Mouse (Mus musculus) ZHBTc4 (cell line): ENCODE results near the gene Dennd2a.

ENCODE experiments used
- DNase-seq: peaks from one replicate; pipeline ENCODE4 v3.0.0-alpha.2; 2011; ENCODE audit warnings: low read depth, low spot score

Dennd2a gene

DNA sequence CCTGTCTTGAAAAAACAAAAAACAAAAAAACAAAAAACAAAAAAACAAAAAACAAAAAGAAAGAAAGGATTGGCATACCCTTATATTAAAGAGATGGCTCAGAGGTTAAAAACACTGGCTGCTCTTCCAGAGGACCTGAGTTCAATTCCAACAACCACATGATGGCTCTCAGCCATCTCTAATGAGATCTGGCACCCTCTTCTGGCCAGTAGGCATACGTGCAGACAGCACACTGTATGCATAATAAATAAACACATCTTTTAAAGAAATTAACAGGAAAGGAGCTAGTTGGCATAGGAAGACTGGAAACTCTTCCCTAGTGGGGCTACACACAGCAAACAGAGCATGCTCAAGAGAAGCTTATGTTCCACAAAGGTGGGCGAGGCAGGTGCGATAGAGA lies 106.6 kb downstream of the Dennd2a start:
- DNase-seq = peak; percentile 67

DNA sequence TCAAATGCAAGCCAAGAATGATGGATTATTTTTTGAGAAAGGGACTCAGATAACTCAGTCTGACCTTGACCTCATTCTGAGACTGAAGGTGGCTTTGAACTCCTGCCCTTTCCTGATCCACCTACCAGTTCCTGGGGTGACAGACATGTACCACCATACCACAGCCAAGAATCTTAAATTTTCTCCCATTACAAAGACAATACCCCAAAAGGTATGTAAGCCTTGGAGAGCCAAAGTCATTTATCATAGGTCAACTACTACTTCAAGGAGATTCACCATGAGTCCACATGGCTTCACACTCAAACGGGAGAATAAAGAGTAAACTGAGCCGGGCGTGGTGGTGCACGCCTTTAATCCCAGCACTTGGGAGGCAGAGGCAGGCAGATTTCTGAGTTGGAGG lies 107.1 kb downstream of the Dennd2a start:
- DNase-seq = peak; percentile 53

DNA sequence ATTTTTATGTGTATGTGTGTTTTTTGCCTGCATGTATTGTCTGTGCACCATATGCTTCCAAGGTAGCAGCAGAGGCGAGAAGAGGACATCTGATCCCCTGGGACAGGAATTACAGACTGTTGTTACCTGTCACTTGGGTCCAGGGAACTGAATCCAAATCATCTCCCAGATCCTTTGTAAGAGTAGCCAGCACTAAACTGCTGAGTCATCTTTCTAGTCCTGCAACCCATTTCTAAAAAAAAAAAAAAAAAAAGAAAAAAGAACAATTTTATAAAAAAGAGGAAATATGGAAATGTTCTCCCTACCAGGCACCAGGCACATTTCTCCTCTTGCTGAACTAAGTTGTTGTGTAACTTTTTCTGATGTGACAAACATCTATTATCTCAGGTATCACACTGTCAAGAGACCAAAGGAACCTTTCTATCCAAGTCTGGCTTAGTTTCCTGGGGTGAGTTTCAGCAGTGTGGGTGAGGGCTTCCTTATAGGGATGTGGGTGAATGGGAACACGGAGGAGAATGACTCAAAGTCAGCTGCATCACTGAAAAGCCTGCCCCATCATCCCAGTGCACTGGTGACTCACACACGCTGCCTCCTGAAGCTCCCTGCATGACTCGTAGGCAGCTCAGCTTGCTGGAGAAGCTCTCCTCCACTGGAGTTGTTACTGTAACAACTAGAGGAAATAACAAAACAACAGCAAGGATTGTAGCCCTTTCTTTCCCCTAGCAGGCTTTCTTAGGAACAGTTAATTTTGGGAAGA lies 110.1 kb downstream of the Dennd2a start:
- peak; percentile 61 for DNase-seq

DNA sequence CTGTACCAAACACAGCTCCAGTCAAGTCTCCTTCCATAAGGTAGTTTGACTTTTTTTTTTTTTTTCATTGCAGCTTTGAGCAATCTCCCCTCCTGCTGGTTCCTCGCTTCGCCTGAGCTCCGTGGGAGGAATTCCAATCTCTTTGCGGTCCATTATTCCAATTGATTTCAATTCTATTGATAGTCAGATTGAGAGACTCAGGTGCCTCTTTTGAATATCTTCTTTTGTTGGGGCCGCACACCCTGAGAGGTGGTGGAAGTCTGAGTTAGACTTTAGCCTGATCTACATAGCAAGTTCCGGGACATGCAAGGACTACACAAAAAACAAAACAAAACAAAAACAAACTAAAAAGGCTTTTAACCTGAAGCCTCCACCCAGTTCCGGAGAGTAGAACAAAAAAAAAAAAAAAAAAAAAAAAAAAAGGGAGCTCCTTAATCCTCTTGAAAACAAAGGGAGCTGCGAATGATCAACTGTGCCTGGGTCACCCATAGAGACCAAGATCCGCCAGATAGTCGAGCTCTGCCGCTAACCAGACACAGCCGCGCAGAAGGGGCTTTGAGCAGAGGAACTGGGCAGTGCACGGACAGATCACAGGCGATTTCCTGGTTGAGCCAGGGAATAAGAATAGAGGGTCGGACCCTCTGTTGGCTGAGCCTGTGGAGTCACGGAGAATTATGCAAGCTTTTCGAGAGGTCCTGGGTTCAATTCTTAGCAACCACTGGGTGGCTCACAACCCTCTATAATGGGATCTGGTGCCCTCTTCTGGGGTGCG lies 111.7 kb downstream of the Dennd2a start:
- peak; percentile 98 for DNase-seq

DNA sequence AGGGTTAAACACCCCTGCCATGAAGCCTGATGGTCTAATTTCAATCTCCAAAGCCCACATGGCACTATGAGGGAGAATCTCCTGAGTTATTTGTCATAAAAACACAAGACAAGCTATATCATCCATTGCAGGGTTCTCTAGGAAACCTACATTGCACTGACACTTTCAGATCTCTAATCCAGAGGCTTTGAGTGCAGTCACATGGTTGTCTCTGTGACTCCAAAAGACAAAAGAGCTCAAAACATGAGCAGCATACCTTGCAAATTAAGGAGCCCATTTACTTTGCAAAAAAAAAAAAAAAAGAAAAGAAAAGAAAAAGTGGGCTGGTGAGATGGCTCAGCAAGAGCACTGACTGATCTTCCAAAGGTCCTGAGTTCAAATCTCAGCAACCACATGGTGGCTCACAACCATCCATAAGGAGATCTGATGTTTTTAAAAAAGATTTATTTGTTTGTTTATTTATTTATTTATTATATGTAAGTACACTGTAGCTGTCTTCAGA lies 114.8 kb downstream of the Dennd2a start:
- peak; percentile 59 for DNase-seq

DNA sequence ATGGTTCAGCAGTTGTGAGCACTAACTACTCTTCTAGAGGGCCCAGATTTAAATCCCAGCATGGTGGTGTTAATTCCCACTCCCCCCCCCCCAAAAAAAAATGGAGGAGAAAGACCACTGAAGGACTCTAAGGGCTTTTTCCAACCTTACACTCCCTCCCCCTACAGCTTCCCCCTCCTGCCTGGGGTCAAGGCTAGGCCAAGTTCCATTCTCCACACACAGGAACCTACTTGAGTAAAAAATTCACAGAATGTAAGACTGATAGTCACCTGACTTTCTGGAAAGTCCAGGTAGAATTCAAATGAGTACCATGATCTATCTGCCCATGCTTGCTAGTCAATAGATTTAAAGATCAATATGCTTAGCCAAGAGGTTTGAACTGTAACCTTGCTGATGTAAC lies 117.5 kb downstream of the Dennd2a start:
- peak; percentile 57 for DNase-seq

DNA sequence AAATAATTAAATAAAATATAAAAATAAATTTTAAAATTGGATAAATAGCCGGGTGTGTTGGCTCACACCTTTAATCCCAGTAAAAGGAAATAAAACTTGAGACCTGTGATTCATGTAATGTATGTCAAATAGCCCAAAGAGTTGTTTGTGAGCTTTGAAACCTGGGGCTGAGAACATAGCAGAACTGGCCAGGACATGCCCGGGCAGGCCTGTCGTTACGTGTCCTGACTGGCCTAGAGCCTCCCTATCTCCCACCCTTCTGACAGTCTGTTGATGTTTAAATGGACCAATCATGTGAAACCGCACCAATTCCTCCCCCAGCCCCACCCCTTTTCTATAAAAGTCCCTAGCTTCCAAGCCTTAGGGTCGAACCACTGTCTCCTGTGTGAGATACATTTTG lies 120.1 kb downstream of the Dennd2a start:
- peak; percentile 87 for DNase-seq

DNA sequence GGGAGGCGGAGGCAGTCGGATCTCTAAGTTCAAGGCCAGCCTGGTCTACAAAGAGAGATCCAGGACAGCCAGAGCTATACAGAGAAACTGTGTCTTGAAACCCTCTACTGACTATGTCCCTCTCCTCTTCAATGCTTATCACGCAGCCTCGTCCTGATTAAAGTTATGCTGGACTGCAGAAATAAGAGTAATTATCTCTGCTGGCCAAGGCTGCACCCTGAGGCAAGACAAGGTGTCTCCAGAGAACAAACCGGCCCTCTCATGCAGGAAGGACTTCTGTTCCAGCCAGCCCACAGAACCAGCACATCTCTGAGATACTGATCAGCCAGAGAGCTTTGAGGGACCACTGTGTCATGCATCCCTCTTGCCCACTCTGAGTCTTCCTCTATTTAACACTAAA lies 121.8 kb downstream of the Dennd2a start:
- DNase-seq = no peak

DNA sequence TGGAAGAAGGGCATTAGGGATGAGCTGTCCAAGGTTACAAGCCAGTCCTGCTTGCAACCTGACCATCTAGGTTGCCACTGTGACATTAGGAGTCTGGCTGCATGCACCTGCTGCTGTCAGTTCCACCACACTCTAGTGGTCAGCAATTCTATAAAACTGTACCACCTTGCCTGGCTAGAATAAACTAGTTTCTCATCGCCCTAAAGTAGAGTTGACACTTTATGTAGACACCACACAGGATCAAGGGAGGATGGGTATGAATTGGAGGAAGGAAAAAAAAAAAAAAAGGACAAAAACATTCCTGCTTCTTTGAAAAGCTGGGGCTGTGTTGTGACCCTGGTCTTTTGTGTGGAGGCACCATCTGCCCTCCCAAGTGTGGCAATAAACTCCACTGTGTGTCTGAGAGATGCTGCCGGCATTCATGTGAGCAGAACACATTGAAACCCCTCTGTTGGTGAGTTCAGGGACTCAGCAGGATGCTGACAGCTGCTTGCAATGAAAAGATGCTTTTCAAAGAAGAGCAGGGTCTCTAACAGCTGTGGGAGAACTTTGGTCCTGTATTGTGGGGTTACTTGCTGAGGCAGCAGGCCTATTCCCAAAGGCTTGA lies 122.7 kb downstream of the Dennd2a start:
- DNase-seq = no peak

DNA sequence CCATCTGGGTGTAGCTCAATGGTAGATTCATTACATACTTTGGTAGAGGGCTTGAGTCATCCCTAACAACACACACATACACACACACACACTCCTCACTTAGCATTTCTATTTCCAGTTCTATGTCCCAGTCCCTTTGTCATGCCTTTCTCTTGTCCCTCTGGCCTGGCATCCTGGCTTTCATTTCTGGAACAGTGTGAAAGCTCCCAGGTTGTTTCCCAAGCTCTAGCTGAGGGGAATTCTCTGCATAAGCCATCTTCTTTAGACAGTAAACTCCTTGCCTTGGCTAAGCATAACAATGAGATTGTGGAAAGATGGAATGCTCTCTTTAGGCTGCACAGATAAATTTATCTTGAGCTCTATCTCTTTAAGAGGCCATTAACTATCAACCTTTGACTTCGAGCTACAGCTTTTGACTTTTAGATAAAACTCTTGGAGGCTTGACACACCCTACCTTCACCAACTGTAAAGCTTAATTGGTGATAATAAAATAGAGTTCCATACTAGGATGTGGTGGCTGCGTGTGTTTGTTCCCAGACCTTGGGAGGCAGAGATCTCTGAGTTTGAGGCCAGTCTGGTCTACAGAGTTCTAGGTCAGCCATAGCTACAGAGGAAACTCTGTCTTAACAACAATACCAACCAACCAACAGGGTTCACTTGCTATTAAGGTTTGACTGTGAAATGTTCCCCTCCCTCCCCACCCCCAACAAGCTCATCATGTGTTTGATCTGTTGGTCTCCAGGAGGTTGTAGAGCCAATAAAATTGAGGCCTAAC lies 123.4 kb downstream of the Dennd2a start:
- peak; percentile 66 for DNase-seq

DNA sequence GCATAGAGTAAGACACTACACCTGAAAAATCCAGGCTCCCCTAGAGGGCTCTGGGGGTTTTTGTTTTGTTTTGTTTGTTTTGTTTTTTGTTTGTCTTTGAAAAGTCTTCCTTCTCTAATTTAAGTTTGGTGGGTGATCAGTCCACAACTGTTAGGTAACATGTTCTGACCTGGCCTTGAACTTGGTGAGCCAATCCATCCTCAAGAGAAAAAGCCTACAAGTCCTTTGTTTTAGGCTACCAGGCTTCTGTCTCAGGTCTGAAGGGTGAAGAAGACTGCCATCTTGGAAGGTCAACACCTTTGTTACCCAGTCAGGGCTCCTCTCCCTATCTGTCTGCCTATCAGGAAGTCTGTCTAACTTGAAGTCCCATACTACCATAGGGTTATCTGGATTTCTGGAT lies 124.0 kb downstream of the Dennd2a start:
- peak; percentile 69 for DNase-seq

DNA sequence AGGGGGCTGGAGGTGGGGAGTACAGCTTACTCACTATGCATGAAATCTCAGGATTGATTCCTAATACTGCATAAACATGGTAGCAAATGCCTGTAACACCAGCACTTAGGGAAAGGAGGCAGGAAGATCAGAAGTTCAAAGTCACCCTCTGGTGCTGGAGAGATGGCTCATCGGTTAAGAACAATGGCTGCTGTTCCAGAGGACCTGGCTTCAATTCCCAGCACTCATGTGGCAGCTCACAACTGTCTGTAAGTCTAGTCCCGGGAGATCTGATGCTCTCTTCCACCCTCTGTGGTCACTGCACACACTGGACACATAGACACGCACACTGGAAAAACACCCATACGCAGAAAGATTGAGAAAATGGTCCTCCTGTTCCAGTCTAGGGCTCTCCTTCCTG lies 124.5 kb downstream of the Dennd2a start:
- no peak for DNase-seq

DNA sequence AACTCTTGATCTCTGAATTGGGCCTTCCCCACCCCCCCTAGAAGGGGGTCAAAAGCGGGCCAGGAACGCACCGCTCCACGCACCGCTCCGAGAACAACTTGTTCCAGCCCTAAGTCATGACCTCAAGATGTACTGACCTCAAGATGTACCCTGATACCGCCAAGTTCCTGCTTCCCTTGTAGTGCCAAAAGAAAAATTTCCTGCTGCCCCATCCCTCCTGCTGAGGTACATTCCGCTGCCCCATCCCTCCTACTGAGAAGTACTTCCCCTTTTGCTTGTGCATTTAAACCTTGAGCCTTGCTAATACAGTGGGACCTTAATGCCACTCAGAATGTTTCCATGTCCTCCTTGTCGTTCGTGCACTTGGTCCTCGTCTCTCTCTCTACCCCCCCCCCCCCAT lies 126.9 kb downstream of the Dennd2a start:
- DNase-seq = peak; percentile 84

DNA sequence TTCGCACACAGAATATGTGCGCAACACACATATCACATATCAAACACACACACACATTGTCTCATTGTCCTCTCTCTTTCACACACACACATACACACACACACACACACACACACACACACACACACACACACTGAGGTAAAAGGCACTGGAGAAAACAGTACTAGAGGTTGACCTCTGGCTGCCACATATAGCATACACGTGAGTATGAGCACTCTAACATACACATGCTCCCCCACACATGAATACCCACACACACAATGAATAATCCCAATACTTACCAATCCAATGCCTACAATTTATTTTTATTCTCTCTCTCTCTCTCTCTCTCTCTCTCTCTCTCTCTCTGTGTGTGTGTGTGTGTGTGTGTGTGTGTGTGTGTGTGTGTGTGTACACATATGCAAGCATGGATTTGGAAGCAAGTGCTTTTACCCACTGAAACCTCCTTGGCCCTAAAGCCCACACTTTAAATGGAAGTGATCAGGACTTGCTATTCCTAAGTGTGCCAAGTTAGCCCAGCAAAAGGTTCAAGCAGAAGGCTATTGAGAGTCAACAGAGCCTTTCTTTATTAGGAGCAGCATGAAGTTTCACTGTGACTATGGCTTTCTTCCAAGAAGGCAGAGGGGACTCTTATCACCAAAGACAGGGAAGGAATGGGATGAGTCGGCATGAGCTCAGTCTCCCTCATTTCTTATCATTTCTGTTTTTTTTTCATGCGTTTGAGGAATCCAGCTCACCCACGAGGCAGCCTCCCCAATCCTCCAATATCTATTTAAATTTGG lies 128.5 kb downstream of the Dennd2a start:
- no peak for DNase-seq

DNA sequence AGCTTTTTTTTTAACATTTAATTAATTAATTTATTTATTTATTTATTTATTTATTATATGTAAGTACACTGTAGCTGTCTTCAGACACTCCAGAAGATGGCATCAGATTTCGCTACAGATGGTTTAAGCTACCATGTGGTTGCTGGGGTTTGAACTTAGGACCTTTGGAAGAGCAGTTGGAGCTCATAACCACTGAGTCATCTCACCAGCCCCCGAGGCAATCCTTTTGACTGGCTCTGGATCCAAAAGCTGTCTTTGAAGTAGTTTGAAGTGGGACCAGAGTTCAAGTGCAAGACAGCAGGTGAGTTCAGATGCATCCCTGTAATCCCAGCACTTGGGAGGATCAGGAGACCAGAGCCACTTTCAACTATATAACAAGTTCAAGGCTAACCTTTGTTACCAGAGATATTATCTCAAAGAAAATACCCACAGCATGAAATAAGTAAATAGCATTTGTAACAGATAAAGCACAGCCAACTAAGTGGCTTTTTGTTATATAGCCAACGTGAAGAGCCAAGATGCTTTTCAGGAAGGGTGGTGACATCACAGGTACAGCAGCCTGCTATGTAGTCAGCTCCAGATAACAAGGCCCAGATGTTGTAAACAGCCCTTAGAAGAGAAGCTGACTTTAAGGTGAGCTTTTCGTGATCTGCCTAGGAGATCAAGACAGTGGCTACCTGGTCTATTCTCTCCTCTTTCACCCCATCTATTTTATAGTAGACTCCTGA lies 130.2 kb downstream of the Dennd2a start:
- DNase-seq = no peak

DNA sequence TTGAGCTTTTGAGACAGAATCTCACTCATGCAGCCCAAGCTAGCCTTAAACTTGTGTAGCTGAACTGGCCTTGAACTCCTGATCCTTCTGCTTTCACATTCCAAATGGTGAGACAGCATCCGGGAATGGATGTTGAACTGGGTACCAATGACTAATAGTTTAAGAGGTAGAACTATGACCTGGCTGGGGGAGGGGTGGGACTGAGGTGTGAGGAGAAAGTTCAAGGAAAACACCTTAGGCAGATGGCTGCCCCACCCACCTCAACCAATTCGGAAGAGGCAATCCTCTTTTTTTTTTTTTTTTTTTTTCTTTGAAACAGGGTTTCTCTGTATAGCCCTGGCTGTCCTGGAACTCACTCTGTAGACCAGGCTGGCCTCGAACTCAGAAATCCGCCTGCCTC lies 130.9 kb downstream of the Dennd2a start:
- peak; percentile 70 for DNase-seq

DNA sequence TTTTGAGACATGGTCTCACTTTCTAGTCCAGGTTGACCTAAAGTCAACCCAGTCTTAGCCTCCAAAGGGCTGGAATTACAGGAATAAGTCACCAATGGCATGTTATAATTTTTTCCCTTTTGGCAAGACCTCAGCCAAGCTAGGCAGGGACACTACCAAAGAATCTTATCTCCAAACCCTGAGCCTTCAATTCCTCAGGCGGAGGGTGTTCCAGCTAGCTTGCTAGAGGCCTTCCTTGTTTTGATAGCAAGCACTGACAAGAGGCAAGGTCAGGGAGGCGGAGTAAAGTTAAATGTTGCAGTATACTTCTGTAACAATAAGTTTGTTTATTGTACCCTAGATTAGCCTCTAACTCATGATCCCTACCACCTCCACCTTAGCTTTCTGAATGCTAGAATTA lies 132.5 kb downstream of the Dennd2a start:
- no peak for DNase-seq

DNA sequence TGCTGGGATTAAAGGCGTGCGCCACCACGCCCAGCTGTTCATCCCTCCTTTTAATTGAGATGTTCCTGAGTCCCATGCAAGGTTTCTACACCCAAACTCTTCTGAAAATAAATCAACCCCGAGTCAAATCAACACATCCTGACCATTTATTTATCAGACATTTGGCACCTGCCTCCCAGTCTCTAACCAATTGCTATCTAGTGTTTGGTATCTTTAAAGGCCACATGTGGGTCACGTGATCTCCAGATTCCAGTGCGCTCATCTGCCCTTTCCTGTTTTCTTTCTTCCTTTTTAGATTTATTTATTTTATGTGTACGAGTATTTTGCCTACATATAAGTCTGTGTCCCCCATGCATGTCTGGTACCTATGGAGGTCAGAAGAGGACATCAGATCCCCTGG lies 134.0 kb downstream of the Dennd2a start:
- no peak for DNase-seq

DNA sequence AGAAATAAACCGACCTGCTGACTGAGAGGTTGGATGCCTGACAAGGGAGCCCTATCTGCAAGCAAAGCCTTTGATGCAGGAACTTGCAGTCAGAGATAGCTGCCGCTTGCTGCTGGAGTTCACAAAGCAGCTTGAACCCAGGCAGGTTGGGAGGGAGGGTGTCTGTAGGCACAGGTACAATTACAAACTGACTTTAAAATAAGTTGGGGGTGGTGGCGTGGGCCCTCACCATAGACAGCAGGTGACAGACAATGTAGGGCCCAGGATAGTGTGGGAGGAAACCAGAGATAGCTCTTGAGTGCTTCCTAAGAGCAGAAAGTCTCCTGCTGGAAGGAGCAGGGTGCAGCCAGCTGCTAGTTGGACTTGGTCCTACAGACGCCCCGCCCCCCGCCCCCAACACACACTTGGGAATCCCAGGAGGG lies 134.5 kb downstream of the Dennd2a start:
- DNase-seq = peak; percentile 61

DNA sequence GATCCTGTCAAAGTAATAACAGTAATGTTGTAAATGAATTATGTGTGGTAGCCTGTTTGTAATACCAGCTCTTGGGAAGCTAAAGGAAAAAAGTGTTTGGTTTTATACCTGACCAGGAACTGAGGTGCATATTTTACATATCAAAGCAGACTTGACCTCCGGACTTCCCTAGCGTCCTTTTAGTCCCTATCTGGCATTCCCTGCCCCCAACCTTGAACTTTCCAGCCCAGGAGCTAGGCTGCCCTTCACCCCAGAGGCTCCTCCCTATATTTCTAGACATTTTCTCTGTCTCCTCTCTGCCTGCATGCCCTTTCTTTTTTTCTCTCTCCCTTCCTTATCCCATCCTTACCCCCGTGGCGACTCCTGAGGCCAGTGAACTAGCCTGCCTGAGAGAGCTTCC lies 136.8 kb downstream of the Dennd2a start:
- no peak for DNase-seq
